Mouse (Mus musculus) thymus, adult 2 months (tissue): ENCODE measurements around the gene Fcrl5.

Experiments
- CTCF ChIP-seq: fragments of 200-500 bp; IDR thresholded peaks from 2 replicates; pipeline ENCODE4 v1.5.1; 2012; ENCODE audit warnings: mild to moderate bottlenecking, control low read depth, low read length, moderate library complexity, borderline replicate concordance; ENCODE audit not compliant: control insufficient read depth, poor library complexity, insufficient read depth; ENCODE audit errors: extremely low read depth
- POLR2A ChIP-seq: fragments of 200-500 bp; IDR thresholded peaks from 2 replicates; pipeline ENCODE4 v1.6.1; 2012; ENCODE audit warnings: mild to moderate bottlenecking, low read length, control low read depth, moderate library complexity; ENCODE audit not compliant: control insufficient read depth, poor library complexity, insufficient read depth; ENCODE audit errors: extremely low read depth

- no peak for TF ChIP-seq CTCF
- no peak for TF ChIP-seq POLR2A
Measured at GRCm38 (mm10) chr3:87443968-87444367, 8.4 kb downstream of the Fcrl5 start.
